Mouse (Mus musculus) right cerebral cortex, adult 18-20 months (tissue): ENCODE measurements around the gene Iqschfp.

ENCODE experiments used
- DNase-seq: peaks from one replicate; pipeline ENCODE4 v3.0.0; 2022; ENCODE audit warnings: mixed read lengths

The Iqschfp gene

GRCm38 (mm10) chr3:68582103-68582740 lies 690.2 kb downstream of the Iqschfp start:
- DNase-seq, result no peak

DNA sequence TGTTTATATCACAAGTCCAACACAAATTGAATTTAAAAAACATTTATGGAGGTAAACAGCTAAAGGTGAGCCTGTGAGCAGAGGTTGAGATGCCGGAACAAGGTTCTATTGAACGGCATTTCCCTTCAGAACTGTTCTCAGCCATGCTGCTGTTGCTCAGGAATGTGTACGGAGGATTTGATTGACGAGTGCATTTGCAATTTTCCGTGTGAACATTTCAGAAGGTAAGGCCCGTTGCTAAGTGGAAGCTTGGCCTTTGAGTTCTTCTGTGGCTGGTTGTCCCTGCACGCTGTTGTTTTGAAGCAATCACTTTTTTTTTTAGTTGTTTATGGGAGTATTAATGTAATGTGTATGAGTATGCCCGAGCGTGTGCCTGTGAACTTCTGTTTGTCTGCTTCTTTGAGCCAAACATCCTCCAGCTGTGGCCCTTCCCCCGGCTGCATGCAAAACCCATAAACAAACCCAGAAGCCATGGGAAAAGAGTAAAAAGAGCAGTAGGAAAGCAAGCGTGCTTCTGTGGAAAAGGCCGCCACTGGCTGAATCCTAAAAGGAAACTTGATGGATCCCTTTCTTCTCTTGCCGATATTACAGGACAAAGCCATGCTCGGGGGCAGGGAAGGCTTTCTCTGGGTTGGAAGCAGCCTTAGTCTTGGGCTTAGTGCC lies 691.1 kb downstream of the Iqschfp start:
- DNase-seq, result no peak

DNA sequence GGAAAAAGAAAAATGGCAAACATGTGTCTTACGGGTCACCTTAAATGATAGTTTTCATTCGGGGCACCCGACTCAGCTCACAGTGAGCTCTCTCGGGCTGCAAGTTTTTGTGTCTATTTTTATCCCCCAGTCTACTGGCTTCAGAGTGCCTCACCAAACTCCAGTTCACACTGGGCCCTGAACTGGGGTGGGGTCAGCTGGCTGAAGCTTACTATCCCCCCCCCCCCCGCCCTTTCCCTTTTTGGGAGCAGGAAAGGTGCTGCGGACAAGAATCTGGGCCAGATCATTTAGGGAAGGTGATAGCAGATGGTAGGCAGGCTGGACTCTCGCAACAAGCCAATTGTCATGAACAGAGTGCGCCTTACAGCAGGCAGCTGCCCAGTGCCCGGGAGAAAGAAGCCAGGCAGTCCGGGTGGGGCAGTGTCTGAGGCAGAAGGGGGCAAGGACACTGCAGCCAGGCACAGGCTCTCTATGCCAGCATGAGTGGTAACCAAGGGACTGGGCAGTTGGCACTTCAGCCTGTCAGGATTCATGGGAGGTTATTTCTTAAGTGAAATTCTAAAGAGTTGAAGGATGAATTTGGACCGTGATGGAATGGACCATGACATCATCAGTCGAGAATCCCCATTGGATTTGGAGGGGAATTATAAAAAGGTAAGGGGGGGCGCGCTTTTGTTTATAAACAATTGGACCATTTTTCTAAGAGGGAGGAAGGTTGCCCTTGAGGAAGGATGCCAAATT lies 691.9 kb downstream of the Iqschfp start:
- no peak for DNase-seq

- no peak for DNase-seq
Measured at GRCm38 (mm10) chr3:68585213-68585612, 693.2 kb downstream of the Iqschfp start.

DNA sequence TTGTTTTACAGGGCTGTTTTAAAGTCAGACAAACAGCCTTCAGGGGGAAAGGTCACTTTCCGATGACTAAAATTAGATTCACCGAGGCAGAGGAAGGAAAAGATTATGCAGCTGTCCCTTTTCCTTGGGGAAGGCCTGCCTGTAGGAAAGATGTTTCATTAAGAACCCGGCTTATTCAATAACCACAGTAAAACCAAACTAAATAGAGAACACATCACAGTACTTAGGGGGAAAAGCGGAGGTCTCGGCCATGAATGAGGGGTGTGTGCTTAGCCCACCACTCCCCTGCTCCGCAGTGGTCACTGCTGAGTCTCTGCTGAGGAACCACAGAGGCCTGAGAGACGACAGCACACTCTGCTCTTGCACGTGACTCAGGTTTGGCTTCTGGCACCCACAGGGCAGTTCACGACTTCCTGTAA lies 694.6 kb downstream of the Iqschfp start:
- DNase-seq, result no peak

GRCm38 (mm10) chr3:68587567-68588245 lies 695.7 kb downstream of the Iqschfp start:
- DNase-seq, result no peak

GRCm38 (mm10) chr3:68589220-68589840 lies 697.3 kb downstream of the Iqschfp start:
- DNase-seq, result peak; percentile 60

GRCm38 (mm10) chr3:68590436-68590835 lies 698.4 kb downstream of the Iqschfp start:
- DNase-seq, result no peak

DNA sequence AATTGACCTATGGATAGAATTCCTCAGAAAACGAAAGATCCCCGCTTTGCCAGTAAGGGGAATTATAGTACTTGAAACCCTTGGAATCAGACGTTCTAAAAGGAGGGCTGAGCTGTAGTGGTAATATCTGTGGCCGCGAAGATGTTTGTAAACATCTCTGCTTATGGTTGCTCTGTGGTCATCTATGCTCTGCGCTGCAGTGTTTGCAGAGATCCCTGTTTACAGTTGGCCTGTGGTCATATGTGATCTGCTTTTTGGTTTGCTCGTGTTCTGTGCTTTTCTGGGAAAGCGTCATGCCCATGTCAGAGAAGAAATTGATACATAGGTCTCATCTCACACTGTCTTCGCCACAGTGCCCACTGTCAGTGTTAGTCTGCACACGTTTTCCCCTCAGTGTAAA lies 700.5 kb downstream of the Iqschfp start:
- no peak for DNase-seq

- DNase-seq, result peak; percentile 83
Measured at GRCm38 (mm10) chr3:68593073-68593867, 701.2 kb downstream of the Iqschfp start.

DNA sequence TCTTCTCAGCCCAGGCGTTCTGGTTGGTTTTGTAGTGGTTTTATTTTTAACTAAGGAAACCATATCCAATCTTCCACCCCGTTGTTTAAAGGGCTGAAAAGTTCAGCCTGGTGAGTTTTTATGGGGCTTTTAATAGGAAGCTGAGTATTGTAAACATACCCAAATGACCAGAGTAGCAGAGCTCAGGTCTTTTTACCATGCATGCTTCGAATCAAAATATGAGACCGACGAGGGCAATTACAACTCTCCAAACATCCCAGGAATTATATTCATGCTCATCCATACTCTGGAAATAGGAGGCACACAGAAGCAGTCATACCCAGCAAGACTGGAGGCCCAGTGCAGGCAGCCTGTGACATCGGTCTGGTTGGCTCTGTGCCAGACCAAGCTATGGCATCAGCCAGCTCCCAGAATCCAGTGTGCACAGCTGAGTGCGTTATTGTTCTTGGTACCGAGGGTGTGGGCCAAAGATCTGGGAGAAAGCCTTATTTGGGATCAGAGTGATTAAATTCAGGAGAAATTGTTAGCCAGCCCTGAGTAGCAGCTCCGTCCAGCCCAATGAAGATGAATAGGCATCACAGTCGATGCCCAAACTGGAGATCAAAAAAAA lies 703.4 kb downstream of the Iqschfp start:
- no peak for DNase-seq

GRCm38 (mm10) chr3:68596938-68597337 lies 704.9 kb downstream of the Iqschfp start:
- DNase-seq, result no peak

DNA sequence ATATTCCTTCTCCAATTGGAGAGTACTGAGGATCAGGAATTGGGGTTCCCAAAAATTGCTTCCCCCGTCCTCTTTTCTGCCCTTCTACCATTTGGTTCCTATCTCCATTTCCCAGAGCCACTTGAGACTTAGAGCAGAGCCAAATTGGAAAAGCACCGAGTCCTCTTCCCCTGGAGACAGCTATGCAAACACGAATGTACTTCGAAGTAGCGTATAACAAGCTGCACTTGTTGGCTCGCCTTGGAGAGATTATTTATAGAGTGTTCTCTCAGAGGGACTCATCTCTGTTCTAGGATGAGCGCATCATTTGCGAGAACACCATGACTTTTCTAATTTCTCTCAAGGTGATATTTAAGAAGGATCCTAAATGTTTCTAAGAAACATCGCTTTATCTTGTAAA lies 710.9 kb downstream of the Iqschfp start:
- DNase-seq, result peak; percentile 59

- no peak for DNase-seq
Measured at GRCm38 (mm10) chr3:68604467-68604866, 712.4 kb downstream of the Iqschfp start.

DNA sequence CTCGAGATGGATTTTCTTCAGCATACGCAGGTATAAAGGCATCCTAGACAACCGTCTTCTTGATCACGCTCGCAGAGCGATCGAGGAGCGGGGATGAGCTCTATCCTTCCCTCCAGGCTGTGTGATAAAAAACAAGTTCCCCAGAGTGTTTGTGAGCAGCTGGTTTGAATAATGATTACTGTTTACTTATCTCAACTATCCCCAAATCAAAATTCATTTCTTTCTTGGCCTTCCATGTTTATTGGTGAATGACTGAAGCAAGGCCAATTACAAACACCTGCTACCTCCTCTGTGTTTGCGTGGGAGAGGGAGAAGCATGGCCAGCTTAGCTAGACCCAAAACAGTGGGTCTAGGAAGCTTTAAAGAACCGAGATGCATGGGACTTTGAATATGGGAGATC lies 712.9 kb downstream of the Iqschfp start:
- DNase-seq, result no peak

GRCm38 (mm10) chr3:68605942-68606603 lies 714.0 kb downstream of the Iqschfp start:
- DNase-seq, result no peak

- DNase-seq, result peak; percentile 89
Measured at GRCm38 (mm10) chr3:68606730-68607129, 714.7 kb downstream of the Iqschfp start.

GRCm38 (mm10) chr3:68607336-68607735 lies 715.3 kb downstream of the Iqschfp start:
- DNase-seq, result no peak

DNA sequence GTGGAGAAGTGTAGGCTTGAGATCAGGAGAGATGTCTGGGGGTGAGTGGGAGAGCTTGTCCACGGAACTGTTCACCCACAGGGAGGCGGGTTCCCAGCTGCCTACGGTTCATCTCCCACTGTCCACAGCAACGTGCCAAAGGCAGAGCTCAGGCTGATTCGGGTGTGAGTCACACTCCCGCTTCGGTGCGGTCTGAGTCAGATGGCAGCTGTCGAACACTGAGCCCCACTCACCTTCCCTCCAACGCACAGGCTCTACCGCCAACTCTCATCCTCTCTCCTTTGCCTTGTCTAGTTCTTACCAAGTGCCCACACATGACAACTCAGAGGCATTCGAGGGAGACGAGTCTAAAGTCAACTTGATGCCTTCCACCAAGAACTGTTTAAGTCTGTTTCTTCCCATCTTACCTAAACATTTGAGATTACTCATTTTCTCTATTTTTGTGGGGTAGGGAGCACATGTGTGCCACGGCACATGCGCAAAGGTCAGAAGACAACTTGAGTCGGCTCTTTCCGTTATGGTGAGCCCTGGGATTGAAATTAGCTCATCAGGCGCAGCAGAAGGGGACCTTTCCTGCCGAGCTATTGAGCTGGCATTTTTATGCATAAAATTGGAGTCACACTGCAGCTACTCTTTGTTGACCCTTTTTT lies 716.9 kb downstream of the Iqschfp start:
- peak; percentile 95 for DNase-seq

GRCm38 (mm10) chr3:68610011-68610410 lies 718.0 kb downstream of the Iqschfp start:
- DNase-seq, result peak; percentile 57
